9 mouse cellular contexts compared by ENCODE assay signal in the genomic region with DNA sequence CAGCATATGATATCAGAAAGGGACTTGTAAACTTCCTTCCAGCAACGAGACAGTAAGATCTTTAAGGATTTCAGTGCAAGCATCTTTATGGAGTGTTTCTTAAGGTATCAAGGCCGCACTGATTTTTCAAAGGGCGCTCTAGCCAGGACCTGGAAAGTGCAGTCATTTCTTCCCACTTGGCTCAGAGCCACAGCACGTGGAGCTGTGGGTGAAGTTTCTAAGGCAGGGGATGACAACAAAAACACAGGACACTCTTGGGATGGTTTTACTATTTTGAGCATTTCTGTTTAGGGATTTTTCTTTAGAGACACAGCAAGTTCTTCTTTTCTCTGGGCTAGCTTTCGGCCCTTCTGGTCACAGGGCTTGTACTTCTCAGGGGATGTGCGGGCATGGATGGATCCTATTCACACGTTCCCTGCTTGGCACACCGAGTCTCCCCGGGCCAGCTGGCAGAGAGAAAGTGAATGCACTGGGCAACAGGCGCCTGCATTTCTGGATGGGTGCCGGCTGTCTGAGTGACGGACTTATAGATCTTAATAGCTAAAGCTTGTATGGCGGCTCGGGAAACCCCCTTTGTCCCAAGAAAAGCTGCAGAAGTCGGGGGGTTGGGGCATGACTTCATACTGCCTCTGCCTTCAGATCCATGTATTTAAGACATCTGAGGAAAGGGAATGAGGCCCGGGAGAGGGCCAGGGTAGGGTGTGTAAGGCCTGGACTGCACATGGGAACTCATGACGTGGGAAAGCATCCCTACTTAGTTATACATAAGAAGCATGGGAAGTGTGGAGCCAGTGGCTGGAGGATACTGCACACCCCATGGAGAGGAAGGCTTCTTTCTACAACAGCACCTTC.
DNase-seq lines count a peak whose midpoint lies in the region; ATAC-seq and TF ChIP-seq lines count a peak whose summit lies in the region.
"Had no signal": no experiment of that assay in that cellular context is flagged by ENCODE, and none has a peak within 500 bp of the region (broad histone marks: within the 10 kb centered on the region; RNA-seq: fewer than 3 reads in every experiment).

No protein-coding gene starts in this region.

- no peaks in the 10 kb centered on the region for H3K36me3 ChIP-seq in forebrain, embryonic 14.5 days (ENCODE audit: control insufficient read depth, insufficient read depth, low read length)
- no peaks in the 10 kb centered on the region for H3K36me3 ChIP-seq in neural tube, embryonic 14.5 days (ENCODE audit: control insufficient read depth, insufficient read depth, low read length)
- H3K36me3 ChIP-seq in intestine, postnatal 0 days (ENCODE audit: control insufficient read depth, insufficient read depth), result no peaks in the 10 kb centered on the region

- DNase-seq in adrenal gland, postnatal 10 days, result peak; percentile 56
- DNase-seq in adrenal gland, adult 8-10 months, result no peak
- peak; percentile 24 to 59 for DNase-seq in lung, postnatal 4 days
- no peak for DNase-seq in lung, postnatal 25 days (ENCODE audit: low spot score)
- DNase-seq in forebrain, embryonic 14.5 days (ENCODE audit: low spot score), result peak; percentile 93
- DNase-seq in frontal cortex, postnatal 10 days (ENCODE audit: low spot score in 2 of 2), result no peak

- WGBS in forebrain, embryonic 14.5 days, result 19% methylated on average over 17 of the region's 17 CpGs
- WGBS in neural tube, embryonic 14.5 days, result 49% methylated on average over 17 of the region's 17 CpGs
- 71% methylated on average over 17 of the region's 17 CpGs for WGBS in intestine, postnatal 0 days

- H3K9ac ChIP-seq in forebrain, embryonic 14.5 days (ENCODE audit: low read length), result peak overlapping the region; percentile 32; the same call in 1 of the 2 replicates
- no peak overlapping the region for H3K9ac ChIP-seq in neural tube, embryonic 14.5 days (replicated peaks; ENCODE audit: low read depth, low read length)
- no peak overlapping the region for H3K9ac ChIP-seq in intestine, postnatal 0 days (ENCODE audit: low read depth, low read length)

- peak overlapping the region; percentile 18; the same call in 1 of the 2 replicates for H3K4me2 ChIP-seq in forebrain, embryonic 14.5 days (ENCODE audit: low read length)
- H3K4me2 ChIP-seq in neural tube, embryonic 14.5 days (ENCODE audit: low read depth, low read length), result no peak overlapping the region
- H3K4me2 ChIP-seq in intestine, postnatal 0 days (replicated peaks; ENCODE audit: low read depth), result no peak overlapping the region

- peak overlapping the region; percentile 75 for H3K27ac ChIP-seq in forebrain, embryonic 14.5 days (ENCODE audit: low read depth, low read length)
- H3K27ac ChIP-seq in neural tube, embryonic 14.5 days (ENCODE audit: low read depth, low read length), result no peak overlapping the region
- H3K27ac ChIP-seq in intestine, postnatal 0 days (ENCODE audit: low read depth, low read length), result no peak overlapping the region
- H3K27ac ChIP-seq: left cerebral cortex, adult 2 months had no signal

- H3K4me3 ChIP-seq in forebrain, embryonic 14.5 days (ENCODE audit: low read depth, low read length), result no peak overlapping the region
- H3K4me3 ChIP-seq in neural tube, embryonic 14.5 days (ENCODE audit: low read depth, low read length), result no peak overlapping the region
- no peak overlapping the region for H3K4me3 ChIP-seq in intestine, postnatal 0 days (ENCODE audit: low read depth, low read length)
- H3K4me3 ChIP-seq: left cerebral cortex, adult 2 months had no signal

- no peaks in the 10 kb centered on the region for H3K9me3 ChIP-seq in forebrain, embryonic 14.5 days (replicated peaks; ENCODE audit: control insufficient read depth, low read length)
- no peaks in the 10 kb centered on the region for H3K9me3 ChIP-seq in neural tube, embryonic 14.5 days (ENCODE audit: control insufficient read depth, low read length)
- H3K9me3 ChIP-seq in intestine, postnatal 0 days (ENCODE audit: control insufficient read depth), result no peaks in the 10 kb centered on the region

- ATAC-seq in forebrain, embryonic 14.5 days, result peak; percentile 64
- ATAC-seq in neural tube, embryonic 14.5 days (ENCODE audit: low read depth), result peak; percentile 55; the same call in 1 of the 2 replicates
- ATAC-seq in intestine, postnatal 0 days, result no peak

- no peak for TF ChIP-seq CTCF in intestine, postnatal 0 days (IDR thresholded peaks at IDR 0.05; ENCODE audit: low read depth)

- H3K27me3 ChIP-seq in forebrain, embryonic 14.5 days (replicated peaks; ENCODE audit: control insufficient read depth, insufficient read depth, low read length), result no peaks in the 10 kb centered on the region
- H3K27me3 ChIP-seq in neural tube, embryonic 14.5 days (ENCODE audit: control insufficient read depth, insufficient read depth, low read length), result no peaks in the 10 kb centered on the region
- no peaks in the 10 kb centered on the region for H3K27me3 ChIP-seq in intestine, postnatal 0 days (replicated peaks; ENCODE audit: control insufficient read depth, insufficient read depth, low read length)

- peaks cover 64% of the 10 kb centered on the region for H3K4me1 ChIP-seq in forebrain, embryonic 14.5 days (ENCODE audit: control insufficient read depth, insufficient read depth, low read length)
- peaks cover 30% of the 10 kb centered on the region for H3K4me1 ChIP-seq in neural tube, embryonic 14.5 days (ENCODE audit: control insufficient read depth, insufficient read depth, low read length)
- H3K4me1 ChIP-seq in intestine, postnatal 0 days (replicated peaks; ENCODE audit: control insufficient read depth, insufficient read depth, low read length), result 0 out of 2 replicates have a peak, but pooled peaks cover 3% of the 10 kb centered on the region

Comparison
In these comparisons a context has a peak if more than half of its experiments do, and no peak if none do; other contexts are left out.
1. DNase-seq: peak in adrenal gland, postnatal 10 days (single experiment), lung, postnatal 4 days (2 of 2) and forebrain, embryonic 14.5 days (single experiment); none in adrenal gland, adult 8-10 months (single experiment), lung, postnatal 25 days (single experiment) and frontal cortex, postnatal 10 days (0 of 2).